Mouse (Mus musculus): ENCODE measurements around the gene Psmc5.
"Not testable (repeated sequence)": the region's sequence is repeated elsewhere in the genome, so short reads cannot be mapped to it uniquely, and the experiment has no call there.

The Psmc5 gene

DNA sequence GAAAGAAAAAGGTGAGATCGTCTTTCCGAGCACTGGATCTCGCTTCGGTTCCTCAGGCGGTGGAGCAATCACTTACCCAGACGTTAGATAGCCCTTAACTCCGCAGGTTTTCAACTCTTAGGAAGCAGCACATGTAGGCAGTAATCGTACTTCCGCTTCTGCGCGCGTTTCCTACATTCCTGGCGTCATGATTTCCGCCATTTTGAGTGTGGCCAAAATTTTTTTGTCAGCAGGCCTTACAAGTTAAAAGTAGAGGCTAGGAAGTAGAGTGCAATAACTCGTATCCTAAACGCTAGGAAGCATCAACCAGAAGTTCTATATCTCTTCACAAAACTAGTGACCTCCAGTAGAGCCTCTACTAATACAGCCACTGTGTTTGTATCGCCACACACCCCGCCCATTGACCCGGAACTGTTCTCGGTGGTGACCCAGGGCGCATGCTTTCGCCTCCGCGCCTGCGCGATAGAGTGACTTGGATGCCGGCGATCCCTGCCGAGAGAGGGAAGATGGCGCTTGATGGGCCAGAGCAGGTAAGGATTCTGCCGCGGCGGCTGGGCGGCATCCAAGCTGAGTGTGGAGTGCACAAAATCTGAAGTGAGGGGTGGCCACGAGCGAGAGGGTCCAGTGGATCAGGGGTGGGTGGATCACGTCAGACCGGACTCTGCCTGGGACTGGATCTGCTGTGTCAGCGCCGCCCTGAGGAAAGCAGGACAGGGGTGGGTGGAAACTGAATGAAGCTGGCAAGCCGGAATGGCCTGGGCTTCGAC lies at the start of gene Psmc5, which contains the start of gene Ftsj3:
Gene Psmc5, plus strand, starts transcription at position 470 of the 767 bp plus-strand sequence.
Gene Ftsj3, minus strand, starts transcription at position 395 of the 767 bp plus-strand sequence.
- peak; percentile 95 for DNase-seq

DNA sequence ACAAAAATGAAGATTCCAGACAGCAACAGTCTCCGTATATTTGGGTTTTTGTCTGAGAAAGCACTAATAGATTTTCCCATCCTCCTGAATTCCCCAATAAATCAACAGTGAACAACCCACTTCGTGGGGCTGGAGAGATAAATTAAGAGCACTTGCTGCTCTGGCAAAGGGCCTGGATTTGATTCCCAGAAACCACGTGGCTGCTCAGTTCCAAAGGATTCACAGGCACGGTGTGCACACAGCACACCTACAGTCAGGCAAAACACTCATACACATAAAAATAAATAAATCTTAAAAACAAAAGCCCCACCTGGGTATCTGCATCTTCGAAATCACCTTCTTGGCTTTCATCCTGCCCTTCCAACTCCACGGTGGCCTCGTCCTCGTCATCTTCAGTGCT lies 43.2 kb upstream of the Psmc5 start:
- no peak for DNase-seq

DNA sequence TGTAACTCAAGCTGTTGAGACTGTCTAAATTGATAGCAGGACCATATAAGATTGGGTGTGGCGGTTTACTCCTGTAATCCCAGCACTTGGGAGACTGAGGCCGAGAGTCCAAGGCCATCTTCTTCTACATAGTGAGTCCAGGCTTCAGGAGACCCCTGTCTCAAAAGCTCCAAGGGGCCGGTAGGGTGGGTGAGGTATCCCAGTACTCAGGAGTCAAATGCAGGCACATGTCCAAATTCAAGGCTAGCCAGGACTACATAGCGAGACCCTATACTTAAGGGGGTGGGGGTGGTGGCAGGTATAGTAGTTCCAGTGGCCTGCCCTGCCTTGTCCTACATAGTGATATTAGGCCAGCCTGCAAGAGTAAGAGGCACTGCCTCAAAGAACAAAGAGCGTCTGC lies 41.1 kb upstream of the Psmc5 start:
- DNase-seq = no peak

DNA sequence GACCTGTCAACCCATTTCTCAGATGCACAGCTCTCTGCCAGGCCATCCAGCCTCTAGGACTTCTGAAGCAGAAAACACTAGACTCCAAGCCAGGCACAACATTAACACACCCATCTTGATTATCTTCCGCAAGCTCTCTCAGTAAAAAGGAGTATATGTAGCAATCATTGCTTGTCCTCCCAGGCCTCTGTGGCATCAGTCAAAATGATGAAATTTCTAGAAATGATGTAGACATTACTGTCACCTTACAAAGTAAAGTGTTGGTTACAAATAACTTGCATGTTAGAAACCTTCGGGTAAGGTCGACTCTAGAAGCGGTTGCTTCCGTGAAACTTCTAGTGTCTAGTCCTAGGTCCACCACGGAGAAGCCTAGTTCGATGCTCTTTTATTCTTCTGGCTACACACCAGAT lies 40.5 kb upstream of the Psmc5 start:
- DNase-seq = no peak

DNA sequence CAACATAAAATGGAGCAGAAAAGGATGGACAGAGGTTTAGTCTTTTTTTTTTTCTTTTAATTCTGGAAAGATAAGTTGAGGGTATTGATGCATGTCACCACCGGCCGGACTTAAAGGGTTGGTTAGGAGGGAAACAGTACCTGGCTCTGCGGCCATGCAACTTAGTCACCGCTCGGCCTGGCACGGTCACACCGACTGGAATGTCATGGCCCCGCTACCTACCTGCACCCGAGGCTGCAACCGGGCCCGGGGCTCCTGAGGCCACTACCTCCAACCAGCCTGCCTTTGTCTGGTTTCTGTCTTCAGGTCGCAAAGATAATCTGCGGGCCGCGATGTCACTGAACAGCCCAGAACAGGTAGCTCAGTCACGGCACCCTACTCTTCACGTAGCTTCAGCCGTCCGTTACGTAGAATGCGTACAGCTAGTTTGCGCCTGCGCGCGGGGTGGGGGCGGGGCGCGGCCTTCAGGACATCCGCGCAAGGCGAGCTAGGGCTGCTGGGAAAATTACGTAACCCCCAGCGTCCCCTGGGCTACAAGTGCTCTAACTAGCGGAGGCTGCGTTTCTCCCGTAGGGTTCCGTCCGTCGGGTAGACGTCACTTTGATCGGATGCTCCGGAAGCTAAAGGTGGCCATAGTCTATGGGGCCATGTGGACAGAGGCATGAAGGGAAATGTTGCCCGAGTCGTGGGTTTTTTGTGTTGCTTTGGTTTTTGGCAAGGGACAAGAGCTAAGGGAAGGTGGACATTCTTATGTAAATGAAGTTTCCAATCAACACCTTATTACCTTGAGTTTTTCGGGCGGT lies 39.8 kb upstream of the Psmc5 start, which contains the start of gene Ccdc47:
Gene Ccdc47, minus strand, starts transcription at position 418 of the 803 bp plus-strand sequence.
- DNase-seq = peak; percentile 95

- DNase-seq = peak; percentile 93
Observed at GRCm38 (mm10) chr11:106216730-106217490, 39.0 kb upstream of the Psmc5 start, which contains the start of gene Ddx42. TSS of gene Ddx42 (plus strand) at chr11:106216926.

DNA sequence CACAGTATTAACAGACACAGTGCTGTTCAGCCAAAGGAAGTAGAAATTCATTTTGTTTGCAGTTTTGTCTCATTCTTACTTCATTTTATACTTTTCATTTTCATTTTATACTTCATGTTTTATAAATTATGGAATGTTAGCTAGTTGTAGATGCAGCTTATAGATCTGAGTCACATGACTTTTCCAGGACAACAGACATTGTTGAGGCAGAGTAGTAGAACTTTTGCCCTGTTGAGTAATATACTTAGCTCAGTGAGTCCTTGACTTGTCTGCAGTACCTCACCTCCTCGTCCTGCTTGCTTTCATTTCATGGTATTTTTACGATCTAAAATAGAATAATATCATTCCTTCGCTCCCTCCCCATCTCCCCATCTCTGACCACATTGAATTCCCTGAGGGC lies 35.4 kb upstream of the Psmc5 start:
- no peak for DNase-seq

DNA sequence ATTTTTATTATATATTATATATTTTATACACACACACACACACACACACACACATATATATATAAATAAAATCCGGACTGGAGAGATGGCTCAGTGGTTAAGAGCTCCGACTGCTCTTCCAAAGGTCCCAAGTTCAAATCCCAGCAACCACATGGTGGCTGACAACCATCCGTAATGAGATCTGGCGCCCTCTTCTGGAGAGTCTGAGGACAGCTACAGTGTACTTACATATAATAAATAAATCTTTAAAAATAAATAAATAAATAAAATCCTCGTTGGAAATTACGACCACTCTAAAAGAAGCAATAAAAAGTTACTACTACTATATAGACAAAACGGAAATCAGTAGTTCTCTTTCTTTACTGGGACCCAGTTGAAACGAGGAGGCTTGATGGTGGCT lies 22.0 kb upstream of the Psmc5 start:
- not testable (repeated sequence) for DNase-seq

- DNase-seq = no peak
Observed at GRCm38 (mm10) chr11:106246834-106247233, 9.1 kb upstream of the Psmc5 start.

GRCm38 (mm10) chr11:106249326-106249725 lies 6.6 kb upstream of the Psmc5 start:
- no peak for DNase-seq

GRCm38 (mm10) chr11:106254767-106255166 lies 1.2 kb upstream of the Psmc5 start:
- DNase-seq = no peak

DNA sequence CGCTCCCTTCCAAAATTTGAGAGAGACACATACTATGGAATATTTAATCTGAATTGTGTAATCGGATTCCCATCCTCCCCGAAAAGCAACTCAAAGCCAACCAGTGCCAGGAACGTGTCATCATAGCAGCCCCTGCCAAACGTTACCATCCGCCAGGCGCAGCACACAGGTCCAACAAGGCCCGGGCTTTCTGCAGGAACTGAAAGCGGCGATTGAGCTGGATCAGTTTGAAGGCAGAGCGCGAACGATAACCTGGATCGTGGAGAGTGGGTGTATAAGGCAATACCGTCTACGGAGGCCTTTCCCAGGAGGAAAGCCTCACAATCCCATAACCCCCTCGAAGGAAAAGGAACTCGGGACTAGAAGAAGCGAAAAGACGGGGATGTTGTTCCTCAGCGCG lies 780 bp upstream of the Psmc5 start:
- DNase-seq = no peak

- no peak for DNase-seq
Observed at GRCm38 (mm10) chr11:106256775-106257174, 821 bp downstream of the Psmc5 start.

GRCm38 (mm10) chr11:106260826-106261450 lies 5.0 kb downstream of the Psmc5 start:
- DNase-seq = no peak

DNA sequence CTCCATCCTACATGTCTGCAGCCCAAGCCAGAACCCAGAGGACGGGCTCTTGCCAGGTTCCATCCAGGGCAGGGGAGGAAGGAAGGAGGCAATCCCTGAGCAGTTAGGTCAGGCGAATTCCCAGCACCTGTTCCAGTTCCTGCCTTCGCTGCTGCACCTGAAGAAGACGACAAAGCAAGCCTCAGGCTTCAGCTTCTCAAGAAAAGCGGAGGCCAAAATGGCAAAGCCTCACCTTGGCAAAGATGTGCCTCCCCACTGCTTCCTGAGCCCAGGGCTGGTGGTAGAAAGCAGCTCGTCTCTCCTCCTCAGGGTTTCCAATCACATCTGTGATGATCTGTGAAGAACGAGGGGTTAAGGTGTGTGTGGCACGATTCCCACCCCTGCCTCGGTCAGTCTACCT lies 8.0 kb downstream of the Psmc5 start:
- DNase-seq = no peak

DNA sequence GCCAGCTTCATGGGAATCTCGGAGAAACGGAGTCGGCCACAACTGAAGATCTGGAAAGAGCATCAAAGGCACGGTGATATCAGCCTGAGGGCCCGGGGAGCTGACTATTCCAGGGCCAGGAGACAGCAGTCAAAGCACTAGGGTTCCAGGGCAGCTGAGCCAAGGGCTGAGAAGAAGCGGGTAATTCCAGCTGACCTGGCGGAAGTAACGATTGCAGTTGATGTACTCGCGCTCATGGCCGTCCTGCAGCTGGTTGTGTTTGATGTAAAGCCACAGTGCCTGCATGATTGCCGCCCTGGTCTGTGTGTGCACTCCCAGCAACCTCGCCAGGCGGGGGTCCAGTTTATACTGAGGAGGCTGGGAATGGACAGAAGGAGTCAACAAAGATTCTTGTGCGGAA lies 9.0 kb downstream of the Psmc5 start:
- DNase-seq = no peak

GRCm38 (mm10) chr11:106265570-106265969 lies 9.6 kb downstream of the Psmc5 start:
- no peak for DNase-seq

DNA sequence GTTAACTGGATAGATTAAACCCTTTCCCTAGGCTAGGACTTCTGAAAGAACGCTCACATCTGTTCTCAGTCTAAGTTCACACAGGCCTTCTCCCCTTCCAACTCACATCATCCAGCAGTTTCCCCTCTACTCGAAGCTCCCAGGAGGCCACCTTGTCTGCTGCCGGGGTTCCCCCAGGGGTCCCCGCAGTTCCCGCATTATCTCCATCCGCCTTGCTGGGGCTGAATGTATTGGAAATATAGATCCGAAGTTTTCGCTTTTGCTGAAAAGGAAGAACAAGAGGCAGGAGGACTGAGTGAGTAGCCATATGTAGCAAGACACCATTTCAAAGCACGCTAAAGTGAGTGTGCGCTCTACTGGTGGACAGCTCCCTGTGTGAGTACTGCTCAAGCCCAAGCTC lies 10.5 kb downstream of the Psmc5 start:
- DNase-seq = no peak

DNA sequence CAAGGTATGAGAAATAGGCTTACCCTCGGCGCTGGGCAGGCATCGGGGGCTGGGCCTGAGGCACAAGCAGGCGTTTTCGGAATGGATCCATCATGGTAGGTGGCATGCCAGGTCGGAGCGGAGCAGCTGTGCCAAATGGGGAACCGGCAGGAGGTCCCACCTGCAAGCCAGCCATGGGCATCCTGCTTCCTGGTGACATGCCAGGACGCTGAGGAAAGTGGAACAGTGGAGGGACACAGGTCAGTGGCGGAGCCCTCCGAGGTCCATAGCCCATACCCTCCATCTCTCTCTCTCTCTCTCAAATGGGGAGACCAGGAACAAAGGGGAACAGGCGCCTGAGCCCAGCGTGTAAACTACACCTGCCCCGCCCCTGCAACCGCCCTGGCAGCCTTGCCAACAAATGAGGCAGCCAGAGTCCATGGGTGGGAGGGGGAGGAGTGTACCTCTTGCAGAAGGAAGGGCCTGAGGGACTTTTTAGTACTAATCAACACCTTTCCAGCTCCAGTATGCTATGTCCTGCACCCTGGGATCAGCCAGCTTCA lies 11.4 kb downstream of the Psmc5 start:
- DNase-seq = no peak

DNA sequence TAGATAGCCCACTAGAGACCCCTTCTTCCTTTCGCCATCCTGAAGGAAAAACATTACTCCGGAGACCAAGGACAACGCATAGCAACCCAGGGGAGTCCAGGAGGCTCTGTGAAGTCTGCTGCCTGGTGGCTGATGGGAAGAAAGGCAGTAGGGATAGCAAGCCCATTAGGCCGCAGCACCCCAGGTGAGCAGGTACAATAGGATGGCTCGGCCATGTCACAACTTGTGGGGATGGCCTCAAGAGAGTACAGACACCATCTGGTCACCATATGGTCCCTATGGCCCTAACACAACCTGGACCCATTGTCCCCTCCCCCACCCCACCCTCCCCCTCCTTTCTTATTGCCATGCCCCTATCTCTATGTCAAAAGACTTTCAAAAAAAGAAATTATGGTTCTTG lies 11.9 kb downstream of the Psmc5 start:
- DNase-seq = no peak

DNA sequence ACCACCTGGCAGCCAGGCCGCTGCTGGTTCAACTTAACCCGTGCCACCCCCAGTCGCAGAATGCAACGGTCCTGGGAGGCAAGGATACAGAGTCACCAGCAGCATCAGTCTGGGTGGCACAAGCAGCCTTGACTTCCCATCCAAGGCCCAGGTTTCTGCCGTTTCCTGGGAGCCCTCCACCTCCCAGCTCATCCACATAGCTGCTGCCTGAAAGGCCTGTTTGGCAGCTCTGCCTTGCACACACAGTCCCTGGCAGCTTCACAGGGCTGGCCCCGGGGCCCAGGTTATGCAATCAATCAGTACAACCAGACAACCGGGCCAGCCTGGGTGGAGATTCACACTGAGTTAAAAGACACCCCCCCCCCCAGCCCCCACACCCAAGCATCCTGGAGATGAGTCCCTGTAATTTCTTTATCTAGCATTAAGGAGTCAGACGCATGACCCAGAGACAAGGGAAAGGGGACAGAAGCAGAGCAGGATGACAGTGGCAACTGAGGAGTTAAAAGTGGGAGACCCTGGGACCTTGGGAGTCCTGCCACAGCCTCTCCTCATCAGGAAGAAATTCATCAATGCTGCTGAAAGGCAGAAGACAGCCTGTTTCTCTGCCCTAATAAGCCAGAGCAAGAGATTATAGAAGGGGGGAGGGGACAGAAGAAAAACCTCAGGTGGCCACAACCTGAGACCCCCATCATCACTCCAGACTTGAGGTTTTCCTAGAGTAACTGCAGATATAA lies 12.5 kb downstream of the Psmc5 start:
- peak; percentile 30 for DNase-seq

- DNase-seq = no peak
Observed at GRCm38 (mm10) chr11:106269060-106269431, 13.1 kb downstream of the Psmc5 start.
